Mouse (Mus musculus): Measurements from ENCODE around the gene Ap3d1. TPM values are rescaled to one million over a fixed set of nuclear protein-coding genes. Genes with fewer than 3 reads are reported as not detected.

The Ap3d1 gene
- polyA plus RNA-seq, 1 experiment from 2014 or later, result 112 TPM

GRCm38 (mm10) chr10:80761821-80762220 is 19.8 kb upstream of the Ap3d1 start:
- Histone ChIP-seq H3K9me3 (ENCODE audit: control insufficient read depth, low read length) (no peaks in the 10 kb centered on the region), H3K9ac (no peak overlapping the region), H3K4me2 (replicated peaks) (no peak overlapping the region), H3K27ac (no peak overlapping the region), H3K36me3 (replicated peaks; ENCODE audit: control insufficient read depth, insufficient read depth) (peaks cover 13% of the 10 kb centered on the region), H3K4me3 (replicated peaks; ENCODE audit: low read length) (no peak overlapping the region), H3K27me3 (ENCODE audit: control insufficient read depth, insufficient read depth, low read length) (no peaks in the 10 kb centered on the region), H3K4me1 (replicated peaks; ENCODE audit: control insufficient read depth, insufficient read depth, low read length) (peaks cover 23% of the 10 kb centered on the region)
- 68% methylated on average over 3 of the region's 3 CpGs for WGBS
- DNase-seq (ENCODE audit: low spot score), result no peak
- ATAC-seq (ENCODE audit: low FRiP score), result no peak

GRCm38 (mm10) chr10:80760596-80761524 is 18.8 kb upstream of the Ap3d1 start:
- Histone ChIP-seq H3K36me3 (replicated peaks; ENCODE audit: control insufficient read depth, insufficient read depth) (peaks cover 4% of the 10 kb centered on the region; the same call in 1 of the 2 replicates), H3K4me3 (replicated peaks; ENCODE audit: low read length) (no peak overlapping the region), H3K27me3 (ENCODE audit: control insufficient read depth, insufficient read depth, low read length) (no peaks in the 10 kb centered on the region), H3K27ac (no peak overlapping the region), H3K4me2 (replicated peaks) (no peak overlapping the region), H3K9me3 (ENCODE audit: control insufficient read depth, low read length) (no peaks in the 10 kb centered on the region), H3K4me1 (replicated peaks; ENCODE audit: control insufficient read depth, insufficient read depth, low read length) (peaks cover 32% of the 10 kb centered on the region), H3K9ac (no peak overlapping the region)
- ATAC-seq (ENCODE audit: low FRiP score) (no peak), DNase-seq (ENCODE audit: low spot score) (no peak)
- 88% methylated on average over 4 of the region's 4 CpGs for WGBS

GRCm38 (mm10) chr10:80758651-80759050 is 16.6 kb upstream of the Ap3d1 start:
- H3K4me3 ChIP-seq (replicated peaks; ENCODE audit: low read length), result no peak overlapping the region
- no peak for ATAC-seq (ENCODE audit: low FRiP score)
- H3K36me3 ChIP-seq (replicated peaks; ENCODE audit: control insufficient read depth, insufficient read depth), result no peaks in the 10 kb centered on the region
- H3K9me3 ChIP-seq (ENCODE audit: control insufficient read depth, low read length), result no peaks in the 10 kb centered on the region
- H3K4me2 ChIP-seq (replicated peaks), result no peak overlapping the region
- H3K27me3 ChIP-seq (ENCODE audit: control insufficient read depth, insufficient read depth, low read length), result no peaks in the 10 kb centered on the region
- DNase-seq (ENCODE audit: low spot score), result no peak
- WGBS, result 91% methylated on average over 7 of the region's 7 CpGs
- peaks cover 34% of the 10 kb centered on the region for H3K4me1 ChIP-seq (replicated peaks; ENCODE audit: control insufficient read depth, insufficient read depth, low read length)
- no peak overlapping the region for H3K9ac ChIP-seq
- H3K27ac ChIP-seq, result no peak overlapping the region

- no peaks in the 10 kb centered on the region for H3K27me3 ChIP-seq (ENCODE audit: control insufficient read depth, insufficient read depth, low read length)
- 42% methylated on average over 5 of the region's 5 CpGs for WGBS
- H3K9ac ChIP-seq, result no peak overlapping the region
- peak overlapping the region; percentile 96; the same call in 1 of the 2 replicates for H3K4me2 ChIP-seq (replicated peaks)
- ATAC-seq (ENCODE audit: low FRiP score), result no peak; the same call in 1 of the 2 replicates
- no peak overlapping the region for H3K27ac ChIP-seq
- no peaks in the 10 kb centered on the region for H3K9me3 ChIP-seq (ENCODE audit: control insufficient read depth, low read length)
- peak; percentile 58 for DNase-seq (ENCODE audit: low spot score)
- no peaks in the 10 kb centered on the region for H3K36me3 ChIP-seq (replicated peaks; ENCODE audit: control insufficient read depth, insufficient read depth)
- H3K4me1 ChIP-seq (replicated peaks; ENCODE audit: control insufficient read depth, insufficient read depth, low read length), result peaks cover 34% of the 10 kb centered on the region
- H3K4me3 ChIP-seq (replicated peaks; ENCODE audit: low read length), result no peak overlapping the region
These were observed 15.7 kb upstream of the Ap3d1 start for GRCm38 (mm10) chr10:80757717-80758116.

- H3K36me3 ChIP-seq (replicated peaks; ENCODE audit: control insufficient read depth, insufficient read depth), result no peaks in the 10 kb centered on the region
- no peaks in the 10 kb centered on the region for H3K9me3 ChIP-seq (ENCODE audit: control insufficient read depth, low read length)
- H3K27ac ChIP-seq, result no peak overlapping the region
- ATAC-seq (ENCODE audit: low FRiP score), result no peak
- no peak for DNase-seq (ENCODE audit: low spot score)
- H3K4me1 ChIP-seq (replicated peaks; ENCODE audit: control insufficient read depth, insufficient read depth, low read length), result peaks cover 34% of the 10 kb centered on the region
- 0 out of 2 replicates have a peak overlapping the region, but pooled peaks have one; percentile 94 for H3K4me3 ChIP-seq (replicated peaks; ENCODE audit: low read length)
- H3K9ac ChIP-seq, result no peak overlapping the region
- H3K4me2 ChIP-seq (replicated peaks), result peak overlapping the region; percentile 96
- 66% methylated on average over 4 of the region's 4 CpGs for WGBS
- H3K27me3 ChIP-seq (ENCODE audit: control insufficient read depth, insufficient read depth, low read length), result no peaks in the 10 kb centered on the region
These were observed 14.9 kb upstream of the Ap3d1 start for GRCm38 (mm10) chr10:80756967-80757366.

- DNase-seq (ENCODE audit: low spot score) (no peak), ATAC-seq (ENCODE audit: low FRiP score) (no peak)
- Histone ChIP-seq H3K4me3 (replicated peaks; ENCODE audit: low read length) (peak overlapping the region; percentile 94), H3K9me3 (ENCODE audit: control insufficient read depth, low read length) (no peaks in the 10 kb centered on the region), H3K36me3 (replicated peaks; ENCODE audit: control insufficient read depth, insufficient read depth) (no peaks in the 10 kb centered on the region), H3K27ac (no peak overlapping the region), H3K4me1 (replicated peaks; ENCODE audit: control insufficient read depth, insufficient read depth, low read length) (peaks cover 29% of the 10 kb centered on the region), H3K9ac (peak overlapping the region; percentile 96), H3K4me2 (replicated peaks) (peak overlapping the region; percentile 96), H3K27me3 (ENCODE audit: control insufficient read depth, insufficient read depth, low read length) (no peaks in the 10 kb centered on the region)
- WGBS, result 68% methylated on average over 2 of the region's 2 CpGs
These were observed 14.4 kb upstream of the Ap3d1 start for GRCm38 (mm10) chr10:80756509-80756908.

GRCm38 (mm10) chr10:80756099-80756498 is 14.0 kb upstream of the Ap3d1 start:
- no peaks in the 10 kb centered on the region for H3K27me3 ChIP-seq (ENCODE audit: control insufficient read depth, insufficient read depth, low read length)
- WGBS, result 34% methylated on average over 3 of the region's 3 CpGs
- H3K27ac ChIP-seq, result no peak overlapping the region
- H3K36me3 ChIP-seq (replicated peaks; ENCODE audit: control insufficient read depth, insufficient read depth), result no peaks in the 10 kb centered on the region
- H3K9ac ChIP-seq, result peak overlapping the region; percentile 96
- peaks cover 29% of the 10 kb centered on the region for H3K4me1 ChIP-seq (replicated peaks; ENCODE audit: control insufficient read depth, insufficient read depth, low read length)
- DNase-seq (ENCODE audit: low spot score) (no peak), ATAC-seq (ENCODE audit: low FRiP score) (no peak)
- H3K9me3 ChIP-seq (ENCODE audit: control insufficient read depth, low read length), result no peaks in the 10 kb centered on the region
- H3K4me2 ChIP-seq (replicated peaks), result peak overlapping the region; percentile 96
- H3K4me3 ChIP-seq (replicated peaks; ENCODE audit: low read length), result peak overlapping the region; percentile 94

- ATAC-seq (ENCODE audit: low FRiP score), result no peak
- H3K4me2 ChIP-seq (replicated peaks), result peak overlapping the region; percentile 96
- peaks cover 29% of the 10 kb centered on the region for H3K4me1 ChIP-seq (replicated peaks; ENCODE audit: control insufficient read depth, insufficient read depth, low read length)
- no peaks in the 10 kb centered on the region for H3K9me3 ChIP-seq (ENCODE audit: control insufficient read depth, low read length)
- H3K27me3 ChIP-seq (ENCODE audit: control insufficient read depth, insufficient read depth, low read length), result no peaks in the 10 kb centered on the region
- WGBS, result 1% methylated on average over 60 of the region's 75 CpGs
- no peaks in the 10 kb centered on the region for H3K36me3 ChIP-seq (replicated peaks; ENCODE audit: control insufficient read depth, insufficient read depth)
- H3K27ac ChIP-seq, result peak overlapping the region; percentile 93
- peak overlapping the region; percentile 96 for H3K9ac ChIP-seq
- H3K4me3 ChIP-seq (replicated peaks; ENCODE audit: low read length), result peak overlapping the region; percentile 94
- no peak for DNase-seq (ENCODE audit: low spot score)
These were observed 13.4 kb upstream of the Ap3d1 start for GRCm38 (mm10) chr10:80755291-80756015.

- Histone ChIP-seq H3K4me1 (replicated peaks; ENCODE audit: control insufficient read depth, insufficient read depth, low read length) (peaks cover 29% of the 10 kb centered on the region), H3K27ac (peak within 1 kb of the TSS; percentile 93), H3K9me3 (ENCODE audit: control insufficient read depth, low read length) (no peaks in the 10 kb centered on the region), H3K27me3 (ENCODE audit: control insufficient read depth, insufficient read depth, low read length) (no peaks in the 10 kb centered on the region), H3K9ac (peak within 1 kb of the TSS; percentile 96), H3K4me2 (replicated peaks) (peak within 1 kb of the TSS; percentile 96), H3K4me3 (replicated peaks; ENCODE audit: low read length) (peak within 1 kb of the TSS; percentile 94), H3K36me3 (replicated peaks; ENCODE audit: control insufficient read depth, insufficient read depth) (no peaks in the 10 kb centered on the region)
- DNase-seq (ENCODE audit: low spot score) (peak; percentile 98), ATAC-seq (ENCODE audit: low FRiP score) (peak; percentile 91)
- 2% methylated on average over 57 of the region's 57 CpGs for WGBS
These were observed 12.7 kb upstream of the Ap3d1 start, which contains the start of gene Dot1l for GRCm38 (mm10) chr10:80754594-80755290. Dot1l (plus strand) TSS chr10:80755206.

All from hindbrain, embryonic 14.5 days (tissue).